Mouse (Mus musculus) stomach, embryonic 16.5 days (tissue): ENCODE measurements around the gene Rprd1b. TPM values are rescaled to one million over a fixed set of nuclear protein-coding genes. Genes with fewer than 3 reads are reported as not detected.

ENCODE experiments used
- ATAC-seq: fragments of 200-750 bp; cut with Nextera tagmentation; 2 replicates; pipeline ENCODE4 v1.8.0; 2017; ENCODE audit warnings: moderate number of reproducible peaks, moderate TSS enrichment; ENCODE audit not compliant: insufficient read depth, low FRiP score
- H3K27ac ChIP-seq: fragments of 300-500 bp; sonication (generic); 2 replicates; pipeline ENCODE4 v1.5.1; 2014; ENCODE audit warnings: low read length
- H3K27me3 ChIP-seq: fragments of 300-500 bp; sonication (generic); 2 replicates; pipeline ENCODE4 v1.6.1; 2014; ENCODE audit warnings: low read length, control low read depth, mixed read lengths; ENCODE audit not compliant: control insufficient read depth, insufficient read depth
- H3K36me3 ChIP-seq: fragments of 300-500 bp; sonication (generic); 2 replicates; pipeline ENCODE4 v1.6.1; 2014; ENCODE audit warnings: low read length; ENCODE audit not compliant: control insufficient read depth, insufficient read depth
- H3K4me1 ChIP-seq: fragments of 300-500 bp; sonication (generic); 2 replicates; pipeline ENCODE4 v1.6.1; 2014; ENCODE audit warnings: low read length, control low read depth, mixed read lengths; ENCODE audit not compliant: control insufficient read depth, insufficient read depth
- H3K4me2 ChIP-seq: fragments of 300-500 bp; sonication (generic); 2 replicates; pipeline ENCODE4 v1.6.1; 2014; ENCODE audit warnings: low read depth, low read length, mixed read lengths
- H3K4me3 ChIP-seq: fragments of 300-500 bp; sonication (generic); replicated peaks from 2 replicates; pipeline ENCODE4 v1.5.1; 2014; ENCODE audit warnings: mild to moderate bottlenecking, low read length
- H3K9ac ChIP-seq: fragments of 300-500 bp; sonication (generic); 2 replicates; pipeline ENCODE4 v1.6.1; 2014; ENCODE audit warnings: low read length
- H3K9me3 ChIP-seq: fragments of 300-500 bp; sonication (generic); replicated peaks from 2 replicates; pipeline ENCODE4 v1.6.1; 2016; ENCODE audit warnings: low read length, control low read depth; ENCODE audit not compliant: control insufficient read depth
- WGBS: fragments of 180-500 bp; shearing (Covaris S2); extraction: QIAGEN DNeasy Blood & Tissue Kit; methylation state at CpG from one replicate; pipeline ENCODE4 v1.1.7; 2014; 5-methylcytosine and 5-hydroxymethylcytosine counted together
- polyA plus RNA-seq: library from polyadenylated mRNA; unstranded; fragments of >200 nt; fragmentation: Nextera tagmentation; extraction: Ambion mirVana; gene quantifications from 2 replicates; pipeline ENCODE4 v1.2.1, GENCODE M21; 2015

Rprd1b gene
- polyA plus RNA-seq, 1 experiment from 2014 or later = 36.1 TPM

DNA sequence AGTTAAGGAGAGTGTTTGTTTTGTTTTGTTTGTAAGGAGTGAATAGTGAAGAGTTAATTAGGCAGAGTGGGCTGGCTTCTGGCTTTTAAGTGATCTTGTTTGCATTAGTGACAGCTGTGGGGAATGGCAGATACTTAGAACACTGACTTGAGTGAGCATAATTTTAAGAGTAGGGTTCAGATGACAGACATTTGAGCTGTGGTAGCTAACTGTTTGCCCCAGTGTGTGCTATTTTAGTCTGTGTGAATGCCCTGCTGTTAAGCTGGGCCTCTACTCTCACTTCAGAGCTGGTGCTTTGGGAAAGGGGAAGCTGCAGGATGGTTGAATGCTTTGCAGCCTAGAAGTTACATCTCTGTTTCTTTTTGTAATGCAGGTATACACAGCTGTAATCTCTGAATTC is 38.2 kb downstream of the Rprd1b start:
- Histone ChIP-seq H3K27me3 (no peaks in the 10 kb centered on the region), H3K9me3 (no peaks in the 10 kb centered on the region), H3K4me1 (peaks cover 5% of the 10 kb centered on the region; the same call in 1 of the 2 replicates), H3K36me3 (no peaks in the 10 kb centered on the region), H3K4me2 (no peak overlapping the region), H3K27ac (no peak overlapping the region), H3K4me3 (no peak overlapping the region), H3K9ac (no peak overlapping the region)
- no peak for ATAC-seq

DNA sequence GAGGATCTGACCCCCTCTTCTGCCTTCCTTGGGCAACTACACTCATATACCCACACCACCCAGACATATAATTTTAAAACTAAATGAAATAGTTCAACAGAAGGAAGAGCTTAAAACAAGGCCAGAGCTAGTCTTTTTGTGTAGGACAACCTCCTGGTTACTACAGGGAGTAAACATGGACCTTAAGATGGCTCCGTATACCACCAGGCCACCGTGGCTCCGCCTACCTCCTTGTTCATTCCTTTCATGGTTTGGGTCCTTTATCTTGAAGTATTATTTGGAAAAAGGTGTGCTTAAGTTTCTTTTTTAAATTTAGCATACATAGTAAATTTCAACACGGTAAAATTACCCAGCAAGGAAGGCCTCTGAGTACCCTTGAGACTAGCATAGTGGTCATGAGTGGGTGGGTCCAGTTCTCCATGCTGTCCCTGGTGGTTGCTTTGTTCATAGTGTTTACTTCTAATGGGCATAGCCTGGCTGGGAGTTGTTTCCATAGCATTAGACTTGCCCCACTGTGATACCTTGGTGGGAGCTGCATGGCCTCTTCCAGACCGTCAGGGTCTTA is 39.0 kb downstream of the Rprd1b start:
- Histone ChIP-seq H3K36me3 (no peaks in the 10 kb centered on the region), H3K9ac (no peak overlapping the region), H3K4me1 (peaks cover 5% of the 10 kb centered on the region; the same call in 1 of the 2 replicates), H3K27ac (no peak overlapping the region), H3K4me2 (no peak overlapping the region), H3K9me3 (no peaks in the 10 kb centered on the region), H3K27me3 (no peaks in the 10 kb centered on the region), H3K4me3 (no peak overlapping the region)
- WGBS = 88% methylated on average over 5 of the region's 5 CpGs
- ATAC-seq = no peak

DNA sequence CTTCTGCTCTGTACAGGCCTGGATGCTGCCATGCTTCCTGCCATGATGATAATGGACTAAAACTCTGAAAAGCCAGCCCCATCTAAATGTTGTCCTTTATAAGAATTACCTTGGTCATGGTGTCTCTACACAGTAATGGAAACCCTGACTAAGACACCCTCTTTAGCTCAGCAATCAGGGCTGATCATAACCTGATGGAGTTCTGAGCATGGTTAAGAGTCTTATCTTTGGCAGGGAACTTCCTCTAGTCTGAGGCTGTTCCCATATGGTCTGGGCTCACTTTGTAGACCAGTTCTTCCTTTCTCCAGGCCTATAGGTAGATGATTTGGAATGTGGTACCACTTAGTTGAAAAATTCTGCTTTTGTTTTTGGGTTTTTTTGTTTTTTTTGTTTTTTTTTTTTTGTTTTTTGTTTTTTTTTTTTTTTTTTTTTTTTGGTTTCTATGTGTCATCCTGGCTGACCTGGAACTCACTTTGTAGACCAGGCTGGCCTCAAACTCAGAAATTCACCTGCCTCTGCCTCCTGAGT is 40.2 kb downstream of the Rprd1b start:
- ATAC-seq = no peak
- no peak overlapping the region for H3K27ac ChIP-seq
- H3K4me1 ChIP-seq = peaks cover 5% of the 10 kb centered on the region; the same call in 1 of the 2 replicates
- H3K36me3 ChIP-seq = no peaks in the 10 kb centered on the region
- no peak overlapping the region for H3K9ac ChIP-seq
- H3K27me3 ChIP-seq = no peaks in the 10 kb centered on the region
- no peaks in the 10 kb centered on the region for H3K9me3 ChIP-seq
- no peak overlapping the region for H3K4me2 ChIP-seq
- no peak overlapping the region for H3K4me3 ChIP-seq

DNA sequence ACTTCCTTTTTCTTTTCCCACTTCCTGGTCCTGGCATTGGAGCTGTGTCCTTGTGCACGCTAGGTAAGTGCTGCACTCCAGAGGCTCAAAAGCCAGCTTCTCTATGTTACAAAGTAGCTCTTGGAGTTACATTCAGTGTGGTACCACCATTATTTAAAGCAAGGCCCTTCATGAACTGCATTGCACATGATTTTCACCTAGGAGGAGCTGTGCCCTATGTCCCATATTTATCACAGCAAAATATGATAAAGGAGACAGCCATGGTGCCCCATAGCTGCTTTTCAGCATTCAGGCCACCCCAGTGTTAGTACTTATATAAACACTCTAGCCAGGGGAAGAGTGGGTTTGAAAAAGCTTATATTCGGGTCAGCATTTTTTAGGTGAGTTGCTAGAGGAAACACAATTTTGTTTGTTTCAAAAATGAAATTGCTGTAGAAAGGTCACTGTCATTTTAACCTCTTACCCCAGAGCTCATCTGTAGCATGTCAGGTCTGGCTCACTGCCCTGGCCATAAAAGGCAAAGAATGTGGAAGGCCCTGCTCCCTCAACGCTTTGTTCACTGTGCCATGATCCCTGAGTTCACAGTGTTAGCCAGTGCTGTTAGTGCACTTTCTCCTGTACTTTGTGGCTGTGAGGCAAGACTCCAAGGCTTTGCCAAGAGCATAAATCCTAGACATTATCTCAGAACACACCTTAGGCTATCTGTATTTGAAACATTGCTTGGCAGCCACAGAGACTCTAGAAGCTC is 42.8 kb downstream of the Rprd1b start:
- ATAC-seq = peak; percentile 56; the same call in 1 of the 2 replicates
- H3K4me3 ChIP-seq = no peak overlapping the region
- WGBS = 60% methylated on average over 3 of the region's 3 CpGs
- no peaks in the 10 kb centered on the region for H3K27me3 ChIP-seq
- peak overlapping the region; percentile 49; the same call in 1 of the 2 replicates for H3K27ac ChIP-seq
- peaks cover 5% of the 10 kb centered on the region; the same call in 1 of the 2 replicates for H3K4me1 ChIP-seq
- peaks cover 3% of the 10 kb centered on the region; the same call in 1 of the 2 replicates for H3K36me3 ChIP-seq
- H3K9me3 ChIP-seq = no peaks in the 10 kb centered on the region
- H3K4me2 ChIP-seq = no peak overlapping the region
- no peak overlapping the region for H3K9ac ChIP-seq

DNA sequence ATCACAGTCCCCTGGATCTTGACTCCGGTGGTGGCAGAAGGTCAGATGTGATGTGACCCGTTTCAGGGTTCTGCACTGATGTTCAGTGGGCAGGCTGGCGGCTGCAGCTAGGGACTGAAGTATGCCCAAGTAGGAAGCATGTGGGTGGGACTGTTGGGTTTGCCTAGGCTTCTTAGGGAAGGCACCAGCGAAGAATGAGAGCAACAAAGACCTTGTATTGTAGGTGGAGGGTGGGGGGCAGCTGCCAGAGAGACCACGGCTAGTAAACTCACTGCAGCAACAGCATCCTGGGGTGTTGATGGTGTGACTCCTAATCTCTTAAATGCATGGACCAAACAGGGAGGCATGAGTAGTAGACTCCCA is 43.3 kb downstream of the Rprd1b start:
- Histone ChIP-seq H3K9ac (no peak overlapping the region), H3K4me2 (no peak overlapping the region), H3K4me1 (peaks cover 5% of the 10 kb centered on the region; the same call in 1 of the 2 replicates), H3K36me3 (peaks cover 6% of the 10 kb centered on the region), H3K4me3 (no peak overlapping the region), H3K9me3 (no peaks in the 10 kb centered on the region), H3K27ac (no peak overlapping the region; the same call in 1 of the 2 replicates), H3K27me3 (no peaks in the 10 kb centered on the region)
- no peak for ATAC-seq
- WGBS = 74% methylated on average over 5 of the region's 5 CpGs

DNA sequence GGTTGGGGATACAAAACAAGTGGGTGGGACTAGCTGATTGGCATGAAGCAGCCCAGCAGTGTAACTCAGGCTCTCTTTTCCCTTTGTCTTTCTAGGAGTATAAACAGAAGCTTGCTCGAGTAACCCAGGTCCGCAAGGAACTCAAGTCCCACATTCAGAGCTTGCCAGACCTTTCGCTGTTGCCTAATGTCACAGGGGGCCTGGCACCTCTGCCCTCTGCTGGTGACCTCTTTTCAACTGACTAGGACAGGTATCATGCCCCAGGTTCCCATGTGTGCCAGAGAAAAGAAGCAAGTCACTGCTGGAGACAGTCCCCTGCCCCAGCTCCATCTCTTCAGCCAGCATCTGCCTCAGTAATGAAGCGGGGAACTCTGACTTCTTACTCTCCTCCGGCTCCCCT is 46.5 kb downstream of the Rprd1b start:
- Histone ChIP-seq H3K9me3 (no peaks in the 10 kb centered on the region), H3K27ac (no peak overlapping the region), H3K27me3 (no peaks in the 10 kb centered on the region), H3K36me3 (peaks cover 13% of the 10 kb centered on the region), H3K9ac (no peak overlapping the region), H3K4me2 (no peak overlapping the region), H3K4me3 (no peak overlapping the region), H3K4me1 (peaks cover 10% of the 10 kb centered on the region)
- no peak for ATAC-seq
- WGBS = 82% methylated on average over 5 of the region's 5 CpGs

DNA sequence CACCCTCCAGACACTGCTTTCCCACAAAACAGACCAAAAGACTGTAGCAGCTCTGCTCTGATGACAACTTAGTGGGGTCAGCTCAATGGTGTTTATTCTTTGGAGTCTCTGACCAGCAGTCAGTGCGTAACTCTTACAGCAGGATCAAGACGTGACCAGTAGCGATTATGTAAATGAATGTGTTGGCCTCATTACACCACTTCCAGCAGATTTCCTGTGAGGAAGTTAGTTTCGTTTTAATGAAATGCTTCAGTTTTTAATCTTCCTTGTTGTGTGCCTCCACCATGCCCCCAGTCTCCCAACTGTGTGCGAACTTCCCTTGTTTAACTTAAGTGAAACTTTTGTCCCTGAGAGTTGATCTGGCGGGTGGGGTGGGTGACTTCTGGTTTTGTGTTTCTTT is 48.4 kb downstream of the Rprd1b start:
- Histone ChIP-seq H3K9ac (no peak overlapping the region), H3K4me1 (peaks cover 13% of the 10 kb centered on the region), H3K4me2 (no peak overlapping the region), H3K27ac (no peak overlapping the region; the same call in 1 of the 2 replicates), H3K9me3 (no peaks in the 10 kb centered on the region), H3K4me3 (no peak overlapping the region), H3K36me3 (peaks cover 13% of the 10 kb centered on the region), H3K27me3 (no peaks in the 10 kb centered on the region)
- ATAC-seq = no peak
- 76% methylated on average over 6 of the region's 6 CpGs for WGBS

DNA sequence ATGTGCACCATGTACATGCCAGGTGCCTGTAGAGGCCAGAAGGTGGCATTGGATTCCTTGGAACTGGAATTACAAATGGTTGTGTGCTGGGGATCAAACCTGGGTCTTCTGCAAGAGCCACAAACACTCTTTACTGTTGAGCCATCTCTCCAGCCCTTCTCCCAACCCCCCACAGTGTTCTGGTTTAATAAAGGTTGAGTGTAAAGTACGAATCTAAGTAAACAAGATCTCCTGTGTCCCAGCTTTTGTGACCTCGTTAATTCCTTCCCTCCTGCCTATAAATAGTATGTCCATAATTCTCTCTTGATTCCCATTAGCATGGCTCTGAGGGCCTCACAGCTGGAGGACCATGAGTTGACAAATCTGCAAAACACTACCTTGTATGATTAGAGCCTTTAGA is 49.7 kb downstream of the Rprd1b start:
- Histone ChIP-seq H3K9ac (no peak overlapping the region), H3K4me2 (no peak overlapping the region), H3K36me3 (peaks cover 13% of the 10 kb centered on the region), H3K27me3 (no peaks in the 10 kb centered on the region), H3K4me3 (no peak overlapping the region), H3K4me1 (peaks cover 13% of the 10 kb centered on the region), H3K9me3 (no peaks in the 10 kb centered on the region), H3K27ac (no peak overlapping the region)
- WGBS = 52% methylated on average over 2 of the region's 2 CpGs
- no peak for ATAC-seq

DNA sequence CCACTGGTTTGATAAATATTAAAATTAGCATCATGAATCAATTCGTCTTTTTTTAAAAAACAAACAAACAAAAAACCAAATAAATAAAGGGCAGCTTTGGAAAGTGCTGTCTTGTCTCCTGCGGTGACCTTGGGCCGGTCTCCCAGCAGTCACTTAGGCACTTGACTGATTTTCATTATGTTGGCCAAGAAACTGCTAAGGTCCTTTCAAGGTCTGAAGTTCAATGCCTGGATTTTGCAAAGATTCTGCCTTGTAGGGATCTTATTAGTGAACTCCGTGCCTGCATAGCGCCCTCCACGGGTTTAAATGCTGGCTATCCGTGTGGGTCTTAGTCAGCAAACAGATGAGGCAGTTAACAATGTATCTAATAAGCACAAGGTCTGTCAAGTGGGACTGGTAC is 50.7 kb downstream of the Rprd1b start:
- Histone ChIP-seq H3K4me1 (peaks cover 13% of the 10 kb centered on the region), H3K27me3 (no peaks in the 10 kb centered on the region), H3K4me3 (no peak overlapping the region), H3K27ac (0 out of 2 replicates have a peak overlapping the region, but pooled peaks have one; percentile 5), H3K36me3 (peaks cover 13% of the 10 kb centered on the region), H3K9ac (no peak overlapping the region), H3K9me3 (no peaks in the 10 kb centered on the region), H3K4me2 (no peak overlapping the region)
- no peak for ATAC-seq
- WGBS = 82% methylated on average over 7 of the region's 7 CpGs
